Mouse (Mus musculus): ENCODE data around the gene Use1. TPM values are rescaled to one million over a fixed set of nuclear protein-coding genes. Genes with fewer than 3 reads are reported as not detected.
A peak's percentile ranks its signal among the peaks of the same experiment; 100 is the strongest.

Gene Use1
- polyA plus RNA-seq, 1 experiment from 2014 or later, result 41.2 TPM

DNA sequence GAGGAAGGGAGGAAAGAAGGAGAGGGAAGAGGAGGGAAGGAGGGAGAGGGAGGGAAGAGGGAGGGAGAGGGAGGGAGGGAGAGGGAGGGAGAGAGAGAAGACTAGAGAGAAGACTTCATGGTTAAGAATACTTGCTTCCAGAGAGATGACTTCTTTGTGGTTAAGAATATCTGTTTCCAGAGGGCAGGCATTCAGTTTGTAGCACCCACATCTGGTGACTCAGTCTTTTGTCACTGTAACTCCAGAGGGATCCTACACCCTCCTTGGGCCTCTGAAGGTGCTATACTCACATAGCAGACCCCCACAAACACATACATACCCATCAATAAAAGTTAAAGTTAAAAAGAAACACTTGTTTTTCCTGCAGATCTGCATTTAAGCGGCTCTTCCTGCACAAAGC is 15.1 kb upstream of the Use1 start:
- H3K9ac ChIP-seq (ENCODE audit: low read depth, low read length), result no peak overlapping the region
- WGBS (ENCODE audit: insufficient replicate concordance), result 84% methylated on average over 1 of the region's 1 CpGs
- no peak overlapping the region for H3K27ac ChIP-seq (ENCODE audit: low read length)
- no peaks in the 10 kb centered on the region for H3K9me3 ChIP-seq (replicated peaks; ENCODE audit: control insufficient read depth, low read length)
- no peaks in the 10 kb centered on the region for H3K27me3 ChIP-seq (ENCODE audit: control insufficient read depth, insufficient read depth, low read depth, low read length)
- no peak overlapping the region for H3K4me3 ChIP-seq (ENCODE audit: low read depth, low read length)
- no peak overlapping the region for H3K4me2 ChIP-seq (ENCODE audit: low read depth, low read length)
- no peaks in the 10 kb centered on the region for H3K4me1 ChIP-seq (ENCODE audit: control insufficient read depth, low read depth, low read length)
- peaks cover 28% of the 10 kb centered on the region for H3K36me3 ChIP-seq (ENCODE audit: control insufficient read depth, insufficient read depth)
- no peak for ATAC-seq (ENCODE audit: low read depth)

DNA sequence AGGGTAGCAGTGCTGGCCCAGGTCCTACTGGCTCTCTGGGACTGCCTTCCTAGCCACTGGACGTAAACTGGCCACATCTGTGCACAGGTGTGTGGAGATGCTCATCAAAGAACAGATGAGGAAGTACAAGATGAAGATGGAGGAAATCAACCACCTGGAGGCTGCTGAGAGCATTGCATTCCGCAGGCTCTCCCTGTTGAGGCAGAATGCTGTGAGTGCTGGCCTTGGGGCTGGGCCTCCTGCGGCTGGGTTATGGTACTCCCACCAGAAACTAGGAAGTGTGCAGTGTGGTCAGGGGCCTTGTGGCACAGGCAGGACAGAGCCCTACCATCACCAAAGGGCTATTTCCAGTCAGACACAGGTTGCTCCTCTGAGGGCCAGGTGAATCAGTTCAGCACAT is 8.6 kb upstream of the Use1 start:
- Histone ChIP-seq H3K4me2 (ENCODE audit: low read depth, low read length) (no peak overlapping the region), H3K36me3 (ENCODE audit: control insufficient read depth, insufficient read depth) (peaks cover 11% of the 10 kb centered on the region), H3K27me3 (ENCODE audit: control insufficient read depth, insufficient read depth, low read depth, low read length) (no peaks in the 10 kb centered on the region), H3K4me3 (ENCODE audit: low read depth, low read length) (no peak overlapping the region), H3K9ac (ENCODE audit: low read depth, low read length) (no peak overlapping the region), H3K9me3 (replicated peaks; ENCODE audit: control insufficient read depth, low read length) (no peaks in the 10 kb centered on the region), H3K27ac (ENCODE audit: low read length) (no peak overlapping the region), H3K4me1 (ENCODE audit: control insufficient read depth, low read depth, low read length) (no peaks in the 10 kb centered on the region)
- WGBS (ENCODE audit: insufficient replicate concordance), result 72% methylated on average over 3 of the region's 3 CpGs
- no peak for ATAC-seq (ENCODE audit: low read depth)

DNA sequence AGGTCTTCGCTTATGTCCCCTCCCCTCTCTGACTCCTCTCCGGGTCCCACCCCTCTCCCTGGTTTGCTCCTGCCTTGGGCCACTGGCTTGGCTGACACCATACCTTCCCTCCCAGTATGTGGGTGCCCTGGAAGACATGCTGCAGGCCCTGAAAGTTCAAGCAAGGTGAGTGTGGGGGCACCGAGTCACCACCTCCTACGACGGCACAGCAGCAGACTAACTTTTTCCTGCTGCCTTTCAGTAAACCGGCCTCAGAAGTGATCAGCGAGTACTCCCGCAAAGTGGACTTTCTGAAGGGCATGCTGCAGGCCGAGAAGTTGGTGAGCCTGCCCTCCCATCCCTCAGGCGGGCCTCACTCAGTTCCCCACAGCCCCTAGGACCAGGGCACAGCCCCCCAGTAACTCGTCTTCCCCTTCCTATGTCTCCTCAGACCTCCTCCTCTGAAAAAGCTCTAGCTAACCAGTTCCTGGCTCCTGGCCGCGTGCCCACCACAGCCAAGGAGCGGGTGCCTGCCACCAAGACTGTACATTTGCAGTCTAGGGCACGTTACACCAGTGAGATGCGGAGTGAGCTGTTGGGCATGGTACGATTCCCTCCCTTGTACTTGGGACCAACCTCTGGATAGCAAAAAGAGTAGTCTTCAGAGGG is 1.0 kb downstream of the Use1 start:
- Histone ChIP-seq H3K27me3 (ENCODE audit: control insufficient read depth, insufficient read depth, low read depth, low read length) (no peaks in the 10 kb centered on the region), H3K9ac (ENCODE audit: low read depth, low read length) (peak overlapping the region; percentile 57), H3K27ac (ENCODE audit: low read length) (peak overlapping the region; percentile 83), H3K4me2 (ENCODE audit: low read depth, low read length) (peak overlapping the region; percentile 78), H3K4me1 (ENCODE audit: control insufficient read depth, low read depth, low read length) (peaks cover 30% of the 10 kb centered on the region), H3K36me3 (ENCODE audit: control insufficient read depth, insufficient read depth) (no peaks in the 10 kb centered on the region; the same call in 1 of the 2 replicates), H3K9me3 (replicated peaks; ENCODE audit: control insufficient read depth, low read length) (no peaks in the 10 kb centered on the region), H3K4me3 (ENCODE audit: low read depth, low read length) (peak overlapping the region; percentile 66)
- no peak for ATAC-seq (ENCODE audit: low read depth)
- WGBS (ENCODE audit: insufficient replicate concordance), result 34% methylated on average over 17 of the region's 17 CpGs

DNA sequence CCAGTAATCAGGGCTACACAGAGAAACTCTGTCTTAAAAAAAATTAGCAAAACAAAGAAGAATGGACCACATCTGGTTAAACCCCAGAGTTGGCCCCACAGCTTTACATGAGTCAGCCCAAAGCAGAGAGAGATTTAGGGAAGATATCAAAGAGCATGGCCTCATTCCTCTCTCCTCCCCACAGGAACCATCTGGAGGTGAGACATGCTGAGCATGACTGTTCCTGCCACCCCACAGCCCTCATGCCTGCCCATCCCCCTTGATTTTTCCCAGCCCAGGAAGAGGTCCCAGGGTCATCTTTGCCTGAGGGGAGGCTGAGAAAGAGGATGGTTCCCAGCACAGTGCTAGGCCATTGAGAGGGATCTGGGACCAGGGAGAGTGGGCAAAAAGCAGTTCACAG is 1.7 kb downstream of the Use1 start:
- no peak overlapping the region; the same call in 1 of the 2 replicates for H3K9ac ChIP-seq (ENCODE audit: low read depth, low read length)
- H3K27ac ChIP-seq (ENCODE audit: low read length), result no peak overlapping the region
- no peak for ATAC-seq (ENCODE audit: low read depth)
- peak overlapping the region; percentile 78; the same call in 1 of the 2 replicates for H3K4me2 ChIP-seq (ENCODE audit: low read depth, low read length)
- H3K4me1 ChIP-seq (ENCODE audit: control insufficient read depth, low read depth, low read length), result peaks cover 30% of the 10 kb centered on the region
- peak overlapping the region; percentile 66; the same call in 1 of the 2 replicates for H3K4me3 ChIP-seq (ENCODE audit: low read depth, low read length)
- H3K9me3 ChIP-seq (replicated peaks; ENCODE audit: control insufficient read depth, low read length), result no peaks in the 10 kb centered on the region
- no peaks in the 10 kb centered on the region; the same call in 1 of the 2 replicates for H3K36me3 ChIP-seq (ENCODE audit: control insufficient read depth, insufficient read depth)
- no peaks in the 10 kb centered on the region for H3K27me3 ChIP-seq (ENCODE audit: control insufficient read depth, insufficient read depth, low read depth, low read length)

GRCm38 (mm10) chr8:71369040-71369718 is 2.5 kb downstream of the Use1 start:
- no peak overlapping the region for H3K27ac ChIP-seq (ENCODE audit: low read length)
- 79% methylated on average over 10 of the region's 10 CpGs for WGBS (ENCODE audit: insufficient replicate concordance)

DNA sequence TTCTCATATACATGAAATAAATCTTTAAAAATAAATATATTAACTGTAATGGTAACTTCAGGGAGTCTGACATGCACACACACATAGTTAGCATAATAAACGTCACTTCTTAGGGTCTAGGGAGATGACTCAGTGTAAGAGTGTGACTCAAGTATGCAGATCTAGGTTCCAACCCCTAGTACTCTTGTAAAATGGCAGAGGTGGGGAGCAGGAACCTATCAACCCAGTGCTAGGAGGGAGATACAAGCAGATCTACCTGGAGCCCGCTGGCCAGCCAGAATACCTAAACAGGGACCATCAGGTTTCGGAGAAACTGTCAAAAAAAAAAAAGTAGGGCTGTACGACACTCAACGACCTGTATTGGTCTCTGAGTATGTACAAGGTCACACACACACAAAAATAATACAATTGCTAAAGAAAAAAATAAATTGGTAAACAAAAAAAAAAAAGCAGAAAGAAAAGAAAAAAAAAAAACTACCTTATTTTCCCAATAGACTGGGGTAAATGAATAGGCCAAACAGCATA is 4.1 kb downstream of the Use1 start:
- ATAC-seq (ENCODE audit: low read depth), result no peak
- H3K9me3 ChIP-seq (replicated peaks; ENCODE audit: control insufficient read depth, low read length), result no peaks in the 10 kb centered on the region
- no peak overlapping the region; the same call in 1 of the 2 replicates for H3K27ac ChIP-seq (ENCODE audit: low read length)
- peak overlapping the region; percentile 56 for H3K4me2 ChIP-seq (ENCODE audit: low read depth, low read length)
- peaks cover 38% of the 10 kb centered on the region for H3K4me1 ChIP-seq (ENCODE audit: control insufficient read depth, low read depth, low read length)
- no peaks in the 10 kb centered on the region; the same call in 1 of the 2 replicates for H3K36me3 ChIP-seq (ENCODE audit: control insufficient read depth, insufficient read depth)
- no peaks in the 10 kb centered on the region for H3K27me3 ChIP-seq (ENCODE audit: control insufficient read depth, insufficient read depth, low read depth, low read length)
- peak overlapping the region; percentile 85 for H3K4me3 ChIP-seq (ENCODE audit: low read depth, low read length)
- WGBS (ENCODE audit: insufficient replicate concordance), result 9% methylated on average over 5 of the region's 5 CpGs
- H3K9ac ChIP-seq (ENCODE audit: low read depth, low read length), result peak overlapping the region; percentile 4; the same call in 1 of the 2 replicates

More at GRCm38 (mm10) chr8:71369040-71369718, 2.5 kb downstream of the Use1 start:
- Histone ChIP-seq H3K36me3 (ENCODE audit: control insufficient read depth, insufficient read depth) (no peaks in the 10 kb centered on the region; the same call in 1 of the 2 replicates), H3K9ac (ENCODE audit: low read depth, low read length) (no peak overlapping the region), H3K4me3 (ENCODE audit: low read depth, low read length) (no peak overlapping the region), H3K4me2 (ENCODE audit: low read depth, low read length) (no peak overlapping the region), H3K4me1 (ENCODE audit: control insufficient read depth, low read depth, low read length) (peaks cover 30% of the 10 kb centered on the region), H3K9me3 (replicated peaks; ENCODE audit: control insufficient read depth, low read length) (no peaks in the 10 kb centered on the region), H3K27me3 (ENCODE audit: control insufficient read depth, insufficient read depth, low read depth, low read length) (no peaks in the 10 kb centered on the region)
- ATAC-seq (ENCODE audit: low read depth), result no peak

DNA sequence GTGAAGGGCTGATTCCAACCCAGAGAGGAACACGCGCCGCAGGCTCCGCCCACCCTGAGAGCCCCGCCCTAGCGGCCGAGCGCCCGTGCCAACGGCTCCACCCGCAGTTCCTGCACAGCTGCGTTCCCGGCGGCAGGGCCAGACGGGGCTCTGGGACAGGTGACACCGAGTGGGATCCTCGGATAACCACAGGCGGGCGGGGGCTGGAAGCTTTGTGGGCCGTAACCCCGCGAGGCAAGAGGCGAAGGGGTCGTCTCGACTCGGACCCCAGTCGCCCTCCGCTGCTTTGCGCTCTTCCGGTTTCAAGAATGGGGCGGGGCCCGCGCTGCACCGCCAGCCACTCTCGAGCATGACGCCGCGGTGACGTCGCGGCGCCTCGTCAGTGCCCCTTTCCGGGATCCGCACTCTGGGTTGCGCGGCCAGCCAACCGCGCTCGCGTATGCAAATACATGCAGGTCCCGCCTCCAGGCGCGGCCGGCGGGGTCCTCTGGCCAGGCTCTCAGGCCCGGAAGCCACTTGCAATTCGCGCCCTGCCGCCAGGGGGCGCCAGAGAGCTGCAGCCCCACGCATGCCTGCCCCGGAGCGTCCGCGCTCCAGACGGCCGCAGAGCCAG is 4.7 kb downstream of the Use1 start, which contains the start of gene Ocel1:
Ocel1 (plus strand) TSS at position 63 of the 613 bp plus-strand sequence.
- peak; percentile 89 for ATAC-seq (ENCODE audit: low read depth)
- Histone ChIP-seq H3K27me3 (ENCODE audit: control insufficient read depth, insufficient read depth, low read depth, low read length) (peaks cover 5% of the 10 kb centered on the region; the same call in 1 of the 2 replicates), H3K4me1 (ENCODE audit: control insufficient read depth, low read depth, low read length) (peaks cover 41% of the 10 kb centered on the region), H3K9ac (ENCODE audit: low read depth, low read length) (peak within 1 kb of the TSS; percentile 83), H3K27ac (ENCODE audit: low read length) (peak within 1 kb of the TSS; percentile 90), H3K4me2 (ENCODE audit: low read depth, low read length) (peak within 1 kb of the TSS; percentile 56), H3K9me3 (replicated peaks; ENCODE audit: control insufficient read depth, low read length) (no peaks in the 10 kb centered on the region), H3K36me3 (ENCODE audit: control insufficient read depth, insufficient read depth) (no peaks in the 10 kb centered on the region; the same call in 1 of the 2 replicates), H3K4me3 (ENCODE audit: low read depth, low read length) (peak within 1 kb of the TSS; percentile 85)
- WGBS (ENCODE audit: insufficient replicate concordance), result under 1% methylated on average over 66 of the region's 68 CpGs

DNA sequence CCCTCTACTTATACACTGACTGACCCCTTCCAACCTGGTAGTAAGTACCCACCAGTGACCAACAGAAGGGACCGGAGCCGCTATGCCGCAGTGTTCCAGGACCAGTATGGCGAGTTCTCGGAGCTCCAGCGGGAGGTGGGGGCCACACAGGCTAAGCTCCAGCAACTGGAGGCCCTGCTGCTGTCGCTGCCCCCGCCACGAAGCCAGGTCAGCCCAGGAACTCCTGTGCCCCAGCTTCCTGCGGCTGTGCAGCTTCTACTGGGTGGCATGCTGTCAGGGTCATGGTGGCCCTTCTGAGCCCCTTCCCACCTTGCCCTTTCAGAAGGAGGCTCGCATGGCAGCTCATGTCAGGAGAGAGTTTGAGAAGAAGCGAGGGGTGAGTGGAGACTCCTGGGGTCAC is 5.8 kb downstream of the Use1 start:
- Histone ChIP-seq H3K4me2 (ENCODE audit: low read depth, low read length) (no peak overlapping the region), H3K9me3 (replicated peaks; ENCODE audit: control insufficient read depth, low read length) (no peaks in the 10 kb centered on the region), H3K27ac (ENCODE audit: low read length) (no peak overlapping the region), H3K4me1 (ENCODE audit: control insufficient read depth, low read depth, low read length) (peaks cover 44% of the 10 kb centered on the region), H3K27me3 (ENCODE audit: control insufficient read depth, insufficient read depth, low read depth, low read length) (peaks cover 15% of the 10 kb centered on the region), H3K4me3 (ENCODE audit: low read depth, low read length) (no peak overlapping the region), H3K9ac (ENCODE audit: low read depth, low read length) (no peak overlapping the region), H3K36me3 (ENCODE audit: control insufficient read depth, insufficient read depth) (no peaks in the 10 kb centered on the region; the same call in none of the 2 replicates)
- ATAC-seq (ENCODE audit: low read depth), result no peak
- 81% methylated on average over 12 of the region's 12 CpGs for WGBS (ENCODE audit: insufficient replicate concordance)

All from liver, embryonic 16.5 days (tissue).